Mouse (Mus musculus): ENCODE measurements around the gene Abhd12b.
"Not testable (repeated sequence)": the region's sequence is repeated elsewhere in the genome, so short reads cannot be mapped to it uniquely, and the experiment has no call there.

Gene Abhd12b

DNA sequence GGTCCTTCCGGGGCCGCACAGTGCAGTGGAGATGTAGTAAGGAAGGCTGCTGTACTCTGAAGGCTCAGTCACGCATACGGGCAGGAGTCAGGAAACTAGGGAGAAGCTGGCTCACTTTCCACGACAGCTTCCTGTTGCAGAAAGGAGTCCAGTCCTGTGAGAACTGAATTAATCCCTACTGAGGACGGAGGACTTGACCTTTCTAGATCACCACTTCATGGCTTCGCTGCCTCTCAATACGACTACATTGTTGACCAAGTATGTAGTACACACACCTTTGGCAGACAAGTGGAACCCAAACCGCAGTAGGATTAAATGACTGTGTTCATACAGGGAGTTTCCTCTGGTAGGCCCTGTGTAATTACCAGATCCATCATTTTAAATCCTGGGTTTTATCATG, 16.3 kb upstream of the Abhd12b start:
- in situ Hi-C loops (cut with MboI, MseI), result no loop called here

DNA sequence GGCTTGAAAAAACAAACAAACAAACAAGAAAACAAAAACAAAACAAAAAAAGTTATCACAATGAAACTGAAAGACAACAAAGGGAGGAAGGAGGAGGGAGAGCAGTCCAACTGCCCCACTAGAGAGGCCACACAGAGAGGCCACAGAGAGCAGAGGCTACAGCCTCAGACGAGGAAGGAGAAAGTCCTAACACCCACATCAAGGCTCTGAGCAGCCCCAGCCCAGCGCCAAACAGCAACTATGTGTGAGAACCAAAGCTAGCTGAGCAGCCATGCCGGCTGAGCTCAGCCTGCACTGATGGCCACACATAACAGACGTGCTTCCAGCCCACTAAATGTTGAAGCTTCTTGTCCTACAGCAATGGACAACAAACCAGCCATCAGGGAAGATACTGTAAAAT, 14.1 kb upstream of the Abhd12b start:
- in situ Hi-C loops (cut with MboI, MseI), result loop anchor here (5.0 kb wide), 1 partner anchor 48 kb away; no protein-coding TSS in a partner anchor

GRCm38 (mm10) chr12:70140542-70140941, 13.4 kb upstream of the Abhd12b start:
- in situ Hi-C loops (cut with MboI, MseI), result loop anchor here (5.0 kb wide), 1 partner anchor 48 kb away; no protein-coding TSS in a partner anchor

GRCm38 (mm10) chr12:70140993-70141576, 12.9 kb upstream of the Abhd12b start:
- in situ Hi-C loops (cut with MboI, MseI), result loop anchor here (5.0 kb wide), 1 partner anchor 49 kb away; no protein-coding TSS in a partner anchor

- in situ Hi-C loops (cut with MboI, MseI), result loop anchor here (5.0 kb wide), 1 partner anchor 52 kb away; no protein-coding TSS in a partner anchor
Measured at GRCm38 (mm10) chr12:70144106-70144587, 9.8 kb upstream of the Abhd12b start.

- in situ Hi-C loops (cut with MboI, MseI), result loop anchor here (5.0 kb wide), 1 partner anchor 53 kb away; no protein-coding TSS in a partner anchor
Measured at GRCm38 (mm10) chr12:70144637-70145448, 9.1 kb upstream of the Abhd12b start.

GRCm38 (mm10) chr12:70145586-70145985, 8.4 kb upstream of the Abhd12b start:
- in situ Hi-C loops (cut with MboI, MseI), result no loop called here

DNA sequence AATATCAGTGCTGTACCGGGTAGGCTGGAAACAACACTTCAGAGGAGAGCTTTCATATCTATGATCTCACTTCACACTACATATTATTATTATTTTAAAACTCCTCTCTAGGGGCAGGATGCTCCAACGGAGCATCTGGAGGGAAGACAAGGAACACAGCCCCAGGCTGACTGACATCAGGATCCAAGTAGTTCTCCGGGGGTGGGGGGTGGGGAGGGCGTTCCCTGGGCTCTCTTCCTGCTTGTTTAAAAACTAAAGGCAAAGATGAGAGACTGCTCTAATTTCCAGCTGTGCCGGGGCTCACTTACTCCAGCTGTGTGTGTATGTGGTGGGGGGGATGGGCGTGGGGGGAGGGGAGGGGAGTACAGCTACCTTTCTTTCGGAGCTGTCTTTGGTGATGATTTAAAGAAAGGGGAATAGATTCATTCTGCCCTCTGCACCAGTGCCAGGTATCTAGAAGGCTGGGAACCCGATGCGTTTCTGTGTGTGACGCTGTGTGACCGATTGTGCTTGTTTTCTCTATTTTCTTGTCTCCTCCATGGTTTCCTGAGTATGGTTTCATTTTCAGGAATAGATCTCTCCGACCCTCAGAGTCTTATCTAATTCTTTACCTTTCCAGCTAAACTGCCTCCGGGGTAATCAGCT, 5.8 kb upstream of the Abhd12b start:
- in situ Hi-C loops (cut with MboI, MseI), result no loop called here

GRCm38 (mm10) chr12:70148631-70149265, 5.2 kb upstream of the Abhd12b start:
- in situ Hi-C loops (cut with MboI, MseI), result no loop called here

- in situ Hi-C loops (cut with MboI, MseI), result no loop called here
Measured at GRCm38 (mm10) chr12:70156222-70156621, 2.3 kb downstream of the Abhd12b start.

DNA sequence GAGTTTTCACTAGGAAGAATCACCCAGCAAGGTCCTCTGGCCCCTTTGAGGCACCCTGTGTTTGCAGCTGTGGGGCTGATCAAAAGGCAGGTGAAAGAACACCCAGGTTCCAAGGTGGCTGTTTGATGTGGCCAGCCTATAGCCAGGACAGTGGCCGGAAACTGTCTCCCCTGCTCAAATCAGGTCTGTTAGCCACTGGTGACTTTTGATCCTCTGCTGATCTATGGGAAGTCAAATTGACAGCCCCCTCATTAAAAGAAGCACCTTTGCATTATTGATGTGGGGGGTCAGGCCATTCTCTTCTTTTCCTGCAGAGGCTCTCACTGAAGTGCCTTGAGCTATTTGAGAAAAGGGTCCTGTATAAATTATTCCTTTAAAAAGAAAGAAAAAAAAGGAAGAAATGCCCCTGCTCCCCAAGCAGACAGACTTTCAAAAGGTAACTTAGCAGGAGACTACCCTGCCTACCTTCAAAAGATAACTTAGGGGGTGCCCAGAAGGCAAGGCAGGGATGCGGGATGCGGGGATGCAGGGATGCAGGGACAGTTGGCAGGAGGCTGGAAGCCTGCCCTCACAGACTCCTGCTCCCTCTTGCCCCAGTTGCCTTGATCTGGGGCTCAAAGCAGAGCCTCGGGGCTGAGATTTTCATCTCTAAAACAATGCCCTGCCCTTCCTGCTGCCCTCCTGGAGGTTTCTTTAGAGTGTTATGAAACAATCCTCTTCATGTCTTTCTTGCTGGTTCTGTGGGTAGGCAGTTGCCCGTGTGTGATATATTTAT, 3.5 kb downstream of the Abhd12b start:
- in situ Hi-C loops (cut with MboI, MseI), result no loop called here

GRCm38 (mm10) chr12:70161057-70161456, 7.1 kb downstream of the Abhd12b start:
- in situ Hi-C loops (cut with MboI, MseI), result no loop called here

GRCm38 (mm10) chr12:70164741-70165140, 10.8 kb downstream of the Abhd12b start:
- in situ Hi-C loops (cut with MboI, MseI), result no loop called here

GRCm38 (mm10) chr12:70167950-70168349, 14.0 kb downstream of the Abhd12b start:
- in situ Hi-C loops (cut with MboI, MseI), result no loop called here

DNA sequence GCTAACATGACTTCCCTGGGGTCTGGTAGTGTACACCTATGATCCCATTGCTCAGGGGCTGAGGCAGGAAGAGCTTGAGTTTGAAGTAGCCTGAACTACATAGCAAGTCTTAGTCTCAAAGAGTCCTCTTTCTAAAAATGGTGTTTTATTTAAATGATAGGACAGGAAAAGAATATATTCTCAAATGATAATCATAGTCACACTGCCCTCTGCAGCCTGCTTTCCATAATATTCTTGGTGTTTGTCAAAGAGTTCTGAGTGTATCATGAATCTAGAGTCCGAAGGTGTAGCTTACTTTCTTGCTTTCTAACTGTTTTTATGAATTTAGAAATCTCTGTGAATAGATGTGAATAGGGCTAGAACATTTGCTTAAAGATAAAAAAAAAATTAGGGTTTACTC, 16.0 kb downstream of the Abhd12b start:
- in situ Hi-C loops (cut with MboI, MseI), result no loop called here

GRCm38 (mm10) chr12:70183507-70183906, 29.6 kb downstream of the Abhd12b start:
- in situ Hi-C loops (cut with MboI, MseI), result not testable (repeated sequence)

- in situ Hi-C loops (cut with MboI, MseI), result no loop called here
Measured at GRCm38 (mm10) chr12:70184173-70184783, 30.3 kb downstream of the Abhd12b start.

DNA sequence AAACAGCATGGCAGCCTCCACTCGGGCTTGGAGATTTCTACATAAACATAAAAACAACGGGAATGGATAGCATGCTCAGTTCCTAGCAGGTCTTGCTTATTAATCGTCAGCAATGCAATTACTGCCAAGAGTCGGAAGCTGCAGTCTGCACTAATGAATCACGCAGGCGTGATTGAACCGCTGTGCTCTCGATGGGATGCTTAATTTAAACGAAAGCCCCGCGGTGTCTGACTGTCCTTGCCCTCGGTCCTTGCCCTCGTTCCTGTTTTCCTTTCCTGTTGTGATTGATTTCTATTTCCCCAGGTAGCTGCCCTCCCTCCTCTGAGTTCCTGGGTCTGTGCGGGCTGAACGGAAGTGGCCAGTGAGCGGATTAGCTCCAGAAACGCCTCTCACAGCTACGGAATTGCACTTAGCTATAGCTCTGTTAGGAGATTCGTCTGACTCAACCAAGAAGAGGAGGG, 38.4 kb downstream of the Abhd12b start:
- in situ Hi-C loops (cut with MboI, MseI), result no loop called here

GRCm38 (mm10) chr12:70195426-70195825, 41.5 kb downstream of the Abhd12b start:
- in situ Hi-C loops (cut with MboI, MseI), result no loop called here

GRCm38 (mm10) chr12:70196341-70196740, 42.4 kb downstream of the Abhd12b start:
- in situ Hi-C loops (cut with MboI, MseI), result no loop called here

Data from regulatory T cell (primary cell).